Mouse (Mus musculus) cortical plate, adult 2 months (tissue): ENCODE data around the gene Nedd9.

Experiments used
- CTCF ChIP-seq: fragments of 200-500 bp; IDR thresholded peaks from 2 replicates; pipeline ENCODE4 v1.5.1; 2011; ENCODE audit warnings: mild to moderate bottlenecking, control low read depth, low read length; ENCODE audit not compliant: insufficient read depth; ENCODE audit errors: extremely low read depth
- POLR2A ChIP-seq: fragments of 200-500 bp; IDR thresholded peaks from 2 replicates; pipeline ENCODE4 v1.6.1; 2011; ENCODE audit warnings: mild to moderate bottlenecking, low read length, control low read depth; ENCODE audit not compliant: insufficient read depth; ENCODE audit errors: extremely low read depth

- TF ChIP-seq POLR2A (no peak), CTCF (no peak)
Measured at GRCm38 (mm10) chr13:41334641-41335000, 152.5 kb downstream of the Nedd9 start.
